Mouse (Mus musculus) gonadal fat pad, adult 2 months (tissue): ENCODE data around the gene Cript. TPM values are rescaled to one million over a fixed set of nuclear protein-coding genes. Genes with fewer than 3 reads are reported as not detected.
"Not testable (repeated sequence)": the region's sequence is repeated elsewhere in the genome, so short reads cannot be mapped to it uniquely, and the experiment has no call there.

Experiments
- DNase-seq: peaks from one replicate; pipeline ENCODE4 v3.0.0-alpha.2; 2012; ENCODE audit warnings: low read depth
- polyA plus RNA-seq: library from polyadenylated mRNA; depleted of rRNA; stranded (reverse); fragments of >200 nt; gene quantifications from 2 replicates; pipeline ENCODE4 v1.2.3, GENCODE M21; 2012

The Cript gene
- polyA plus RNA-seq, 1 experiment: 21.9 TPM

DNA sequence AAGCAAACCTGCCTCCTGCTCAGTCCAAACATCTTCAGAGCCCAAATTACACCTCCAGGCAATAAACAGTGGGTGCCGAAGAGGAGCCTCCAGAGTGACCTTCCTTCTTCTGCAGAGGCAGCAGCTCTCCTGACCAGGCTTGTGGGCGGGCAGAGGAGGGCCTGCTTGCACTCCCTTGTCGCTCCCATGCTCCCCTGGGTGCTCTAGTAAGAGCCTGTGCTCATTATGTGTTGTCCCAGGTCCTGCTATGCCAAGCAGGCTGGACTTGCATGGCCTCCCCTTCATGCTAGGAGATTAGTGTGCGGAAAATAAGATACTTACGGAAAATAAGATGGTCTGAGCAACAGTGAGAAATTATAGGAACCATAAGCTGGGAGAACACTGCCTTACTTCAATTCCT is 24.3 kb downstream of the Cript start:
- DNase-seq: no peak

GRCm38 (mm10) chr17:87050469-87051175 is 25.3 kb downstream of the Cript start:
- no peak for DNase-seq

DNA sequence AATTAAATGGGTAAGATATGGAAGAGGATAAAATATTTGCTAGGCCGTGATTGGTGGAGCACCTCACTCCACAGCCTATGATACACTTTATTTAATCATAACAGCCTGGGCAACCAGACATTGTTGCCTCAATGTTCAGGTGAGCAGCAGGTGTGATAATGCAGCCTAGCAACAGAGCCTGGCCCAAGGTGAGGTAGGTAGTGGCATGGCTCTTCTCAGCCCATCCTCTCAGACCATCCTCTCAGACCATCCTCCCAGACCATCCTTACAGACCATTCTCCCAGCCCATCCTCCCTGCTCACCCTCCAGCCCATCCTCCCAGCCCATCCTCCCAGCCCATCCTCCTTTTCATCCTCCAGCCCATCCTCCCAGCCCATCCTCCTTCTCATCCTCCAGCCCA is 26.3 kb downstream of the Cript start:
- DNase-seq: no peak

- no peak for DNase-seq
Measured at GRCm38 (mm10) chr17:87052432-87052831, 27.1 kb downstream of the Cript start.

DNA sequence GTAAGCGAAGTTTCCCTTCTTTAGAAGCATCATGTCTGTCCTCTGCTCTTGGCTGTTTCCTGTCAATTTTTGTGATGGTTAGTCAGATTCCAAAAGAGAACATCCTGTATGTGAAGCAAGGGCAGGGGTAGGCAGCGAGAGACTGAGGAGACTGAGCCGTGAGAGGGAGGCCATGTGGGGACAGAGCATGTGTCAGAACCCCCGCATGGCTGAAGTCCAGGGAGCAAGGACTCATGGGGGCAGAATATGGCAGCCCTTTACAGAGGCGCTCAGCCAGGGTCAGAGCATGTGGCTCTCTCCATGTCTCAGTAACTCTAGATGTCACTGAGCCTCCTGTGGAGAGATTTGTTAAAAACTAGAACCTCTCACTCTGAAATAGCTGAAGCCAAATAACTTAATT is 28.6 kb downstream of the Cript start:
- no peak for DNase-seq

GRCm38 (mm10) chr17:87055051-87055459 is 29.7 kb downstream of the Cript start:
- DNase-seq: no peak

DNA sequence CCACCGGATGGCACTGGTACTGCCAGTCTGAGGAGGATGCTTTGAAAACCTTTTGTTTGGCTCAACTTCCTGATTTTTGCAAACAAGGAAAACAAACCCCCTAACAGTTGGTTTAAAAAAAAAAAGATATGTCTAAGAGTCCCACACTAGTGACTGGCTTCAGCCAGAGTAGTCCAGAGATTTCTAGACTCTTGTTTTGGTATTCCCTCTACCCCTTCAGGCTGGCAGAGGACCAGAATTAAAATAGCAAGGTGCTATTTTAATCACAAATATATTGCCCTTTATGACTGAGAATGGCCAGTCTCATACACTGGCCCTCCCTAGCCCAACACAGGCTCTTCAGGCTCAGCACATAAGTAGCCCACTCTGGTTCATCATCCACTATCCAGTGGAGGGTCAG is 30.3 kb downstream of the Cript start:
- no peak for DNase-seq

DNA sequence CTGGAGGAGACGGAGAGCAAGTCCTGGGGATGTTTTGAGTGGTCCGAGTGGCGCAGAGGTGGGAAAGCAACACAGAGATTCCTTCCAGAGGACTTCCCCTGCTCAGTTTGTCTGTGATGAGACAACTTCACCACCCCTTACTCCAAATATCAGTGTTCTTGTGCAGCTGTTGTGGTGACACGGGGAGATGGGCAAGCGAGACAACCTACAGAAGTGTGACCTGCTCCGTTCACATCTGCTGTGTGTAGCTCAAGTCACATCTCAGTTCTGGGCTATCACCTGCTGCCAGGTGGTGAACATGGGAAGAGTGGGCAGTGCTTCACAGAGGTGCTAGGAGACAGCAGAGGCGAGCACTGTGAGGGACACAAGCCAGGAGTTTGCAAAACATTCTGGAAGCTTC is 31.4 kb downstream of the Cript start:
- no peak for DNase-seq

DNA sequence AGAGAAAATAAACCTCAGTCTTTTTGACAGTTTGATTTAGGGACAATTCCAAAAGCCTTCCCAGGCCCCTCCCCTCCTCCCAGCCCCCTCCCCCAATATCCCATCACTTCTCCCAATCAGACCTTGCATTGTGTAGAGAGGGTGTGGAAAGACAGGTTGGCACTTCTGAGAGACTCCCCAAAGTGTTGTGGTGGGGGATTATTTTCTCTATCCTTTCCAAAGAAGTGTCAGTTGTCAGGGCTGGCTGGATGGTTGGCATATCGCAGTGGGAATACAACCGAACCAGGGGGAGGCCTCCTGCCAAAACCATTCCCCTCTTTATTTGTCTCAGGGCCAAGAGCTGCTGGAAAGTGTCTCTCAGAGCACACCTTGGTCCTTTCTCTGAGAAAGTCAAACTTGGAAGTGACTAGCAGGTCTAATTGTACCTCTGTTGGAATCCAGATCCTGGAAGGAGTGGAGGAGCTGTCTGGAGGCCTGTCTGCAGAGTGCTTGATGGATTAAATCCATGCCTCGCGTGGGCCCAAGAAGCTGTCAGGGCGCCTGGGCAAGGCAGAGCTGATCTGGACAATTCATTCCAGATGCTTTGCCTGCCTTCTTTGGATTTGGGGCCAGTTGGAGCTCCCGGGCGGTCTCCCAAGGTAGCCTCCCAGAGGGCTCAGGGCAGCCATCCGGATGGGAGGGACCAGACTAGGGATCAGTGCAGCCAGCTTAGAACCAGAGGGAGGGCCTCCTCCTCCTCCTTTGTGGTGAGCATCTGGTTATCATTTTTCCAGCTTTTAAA is 32.3 kb downstream of the Cript start:
- DNase-seq: no peak

- no peak for DNase-seq
Measured at GRCm38 (mm10) chr17:87062639-87063038, 37.3 kb downstream of the Cript start.

GRCm38 (mm10) chr17:87063461-87063860 is 38.1 kb downstream of the Cript start:
- no peak for DNase-seq

DNA sequence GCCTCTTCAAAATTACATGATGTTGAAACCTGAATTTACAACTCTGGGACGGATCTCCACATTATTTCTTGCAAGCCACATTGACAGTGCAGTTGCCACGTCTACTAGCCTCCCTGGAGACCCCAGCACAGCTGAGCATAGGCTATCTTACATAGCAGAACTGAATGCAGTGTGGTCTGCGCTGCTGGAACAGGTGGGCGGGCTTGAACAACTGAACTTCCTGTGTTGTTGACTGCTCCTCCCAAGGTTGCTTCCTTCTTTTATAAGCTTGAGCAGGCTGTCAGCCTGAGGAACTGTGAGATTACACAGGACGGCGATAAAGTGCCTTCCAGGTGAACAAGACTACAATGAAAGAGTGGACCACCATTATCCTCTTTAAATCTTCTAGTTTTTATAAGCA is 38.6 kb downstream of the Cript start:
- no peak for DNase-seq

GRCm38 (mm10) chr17:87068997-87069396 is 43.6 kb downstream of the Cript start:
- no peak for DNase-seq

- not testable (repeated sequence) for DNase-seq
Measured at GRCm38 (mm10) chr17:87072183-87072582, 46.8 kb downstream of the Cript start.

DNA sequence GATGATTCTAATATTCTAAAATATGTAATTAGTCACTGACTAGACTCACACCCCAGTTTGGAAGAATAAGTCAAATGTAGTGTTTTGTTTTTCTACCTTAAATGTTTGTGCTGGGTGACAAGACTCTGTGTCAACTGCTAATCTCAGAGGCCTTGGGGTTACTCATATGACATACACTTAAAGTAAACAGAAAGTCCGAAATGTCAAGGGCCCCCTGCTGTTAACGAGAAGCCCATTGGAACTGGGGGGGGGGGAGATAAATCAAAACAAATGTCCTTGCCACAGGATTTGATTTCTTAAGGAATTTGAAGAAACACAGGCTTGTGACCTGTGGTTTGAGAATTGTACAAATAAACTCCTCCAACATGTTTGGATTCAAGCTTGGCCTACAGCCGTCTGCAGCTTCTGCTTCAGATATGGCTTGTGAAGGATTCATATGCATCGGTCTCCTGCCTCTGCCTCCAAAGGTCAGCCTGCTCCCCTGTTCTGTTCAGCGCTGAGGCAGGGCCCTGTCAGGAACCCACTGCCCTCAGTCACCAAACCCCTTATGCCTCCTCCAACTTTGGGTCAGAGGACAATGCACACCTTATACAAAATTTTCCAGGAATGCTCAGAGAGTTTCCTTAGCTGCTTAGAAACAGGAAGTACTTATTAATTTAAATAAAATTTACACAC is 47.6 kb downstream of the Cript start:
- no peak for DNase-seq

GRCm38 (mm10) chr17:87073470-87073869 is 48.1 kb downstream of the Cript start:
- DNase-seq: no peak

GRCm38 (mm10) chr17:87078217-87078616 is 52.9 kb downstream of the Cript start:
- not testable (repeated sequence) for DNase-seq

GRCm38 (mm10) chr17:87080724-87081123 is 55.4 kb downstream of the Cript start:
- no peak for DNase-seq

GRCm38 (mm10) chr17:87082547-87082946 is 57.2 kb downstream of the Cript start:
- DNase-seq: no peak

DNA sequence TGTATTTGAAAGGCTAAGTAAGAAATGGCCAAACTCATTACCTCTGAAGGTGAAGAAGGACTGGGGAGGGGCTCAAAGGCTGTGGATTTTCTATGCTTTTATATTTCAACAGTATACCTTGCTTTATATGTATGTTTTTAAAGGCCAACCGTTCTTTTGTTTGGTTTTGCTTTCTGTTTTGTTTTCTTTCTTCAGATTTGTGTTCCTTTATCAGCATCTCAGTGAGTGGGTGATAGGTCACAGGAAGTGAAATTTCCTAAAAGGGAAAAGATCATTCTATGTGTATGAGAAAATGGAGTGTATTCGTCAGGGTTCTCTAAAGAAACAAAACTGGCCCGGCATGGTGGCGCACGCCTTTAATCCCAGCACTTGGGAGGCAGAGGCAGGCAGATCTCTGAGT is 58.3 kb downstream of the Cript start:
- DNase-seq: no peak
